Mouse (Mus musculus): ENCODE results near the gene Pafah1b2.

The Pafah1b2 gene

GRCm38 (mm10) chr9:45942464-45942863, 70.0 kb downstream of the Pafah1b2 start:
- no peak for DNase-seq (ENCODE audit: low spot score)

- no peak for DNase-seq (ENCODE audit: low spot score)
Observed at GRCm38 (mm10) chr9:45941329-45941888, 71.1 kb downstream of the Pafah1b2 start.

GRCm38 (mm10) chr9:45939794-45940193, 72.7 kb downstream of the Pafah1b2 start:
- DNase-seq (ENCODE audit: low spot score), result no peak

GRCm38 (mm10) chr9:45938952-45939637, 73.4 kb downstream of the Pafah1b2 start:
- no peak for DNase-seq (ENCODE audit: low spot score)

GRCm38 (mm10) chr9:45938088-45938487, 74.4 kb downstream of the Pafah1b2 start:
- DNase-seq (ENCODE audit: low spot score), result no peak

- peak; percentile 47 for DNase-seq (ENCODE audit: low spot score)
Observed at GRCm38 (mm10) chr9:45936883-45937282, 75.6 kb downstream of the Pafah1b2 start.

- peak; percentile 35 for DNase-seq (ENCODE audit: low spot score)
Observed at GRCm38 (mm10) chr9:45935628-45936210, 76.8 kb downstream of the Pafah1b2 start, which contains the start of gene Tagln. Tagln (minus strand) TSS chr9:45936058.

- no peak for DNase-seq (ENCODE audit: low spot score)
Observed at GRCm38 (mm10) chr9:45932571-45933415, 79.7 kb downstream of the Pafah1b2 start.

- DNase-seq (ENCODE audit: low spot score), result no peak
Observed at GRCm38 (mm10) chr9:45931958-45932357, 80.5 kb downstream of the Pafah1b2 start.

- DNase-seq (ENCODE audit: low spot score), result no peak
Observed at GRCm38 (mm10) chr9:45929285-45929684, 83.2 kb downstream of the Pafah1b2 start.

GRCm38 (mm10) chr9:45919895-45920294, 92.6 kb downstream of the Pafah1b2 start:
- no peak for DNase-seq (ENCODE audit: low spot score)

- DNase-seq (ENCODE audit: low spot score), result no peak
Observed at GRCm38 (mm10) chr9:45917041-45917934, 95.2 kb downstream of the Pafah1b2 start.

GRCm38 (mm10) chr9:45915659-45916058, 96.8 kb downstream of the Pafah1b2 start:
- no peak for DNase-seq (ENCODE audit: low spot score)
